Mouse (Mus musculus) kidney, embryonic 15.5 days (tissue): Measurements from ENCODE around the gene Nup107. TPM values are rescaled to one million over a fixed set of nuclear protein-coding genes. Genes with fewer than 3 reads are reported as not detected.

Experiments used
- ATAC-seq: fragments of 200-750 bp; cut with Nextera tagmentation; replicated peaks from 2 replicates; pipeline ENCODE4 v1.8.0; 2017; ENCODE audit warnings: moderate TSS enrichment; ENCODE audit not compliant: low FRiP score
- H3K27ac ChIP-seq: fragments of 300-500 bp; sonication (generic); 2 replicates; pipeline ENCODE4 v1.5.1; 2015; ENCODE audit warnings: mild to moderate bottlenecking, inconsistent platforms
- H3K27me3 ChIP-seq: fragments of 300-500 bp; sonication (generic); 2 replicates; pipeline ENCODE4 v1.6.1; 2015; ENCODE audit warnings: inconsistent platforms
- H3K36me3 ChIP-seq: fragments of 300-500 bp; sonication (generic); 2 replicates; pipeline ENCODE4 v1.6.1; 2015; ENCODE audit warnings: inconsistent platforms
- H3K4me1 ChIP-seq: fragments of 300-500 bp; sonication (generic); 2 replicates; pipeline ENCODE4 v1.6.1; 2015; ENCODE audit warnings: inconsistent platforms
- H3K4me2 ChIP-seq: fragments of 300-500 bp; sonication (generic); 2 replicates; pipeline ENCODE4 v1.6.1; 2015; ENCODE audit warnings: moderate library complexity, mild to moderate bottlenecking, inconsistent platforms
- H3K4me3 ChIP-seq: fragments of 300-500 bp; sonication (generic); replicated peaks from 2 replicates; pipeline ENCODE4 v1.5.1; 2015; ENCODE audit warnings: mild to moderate bottlenecking, inconsistent platforms
- H3K9ac ChIP-seq: fragments of 300-500 bp; sonication (generic); 2 replicates; pipeline ENCODE4 v1.6.1; 2015; ENCODE audit warnings: mild to moderate bottlenecking, inconsistent platforms
- H3K9me3 ChIP-seq: fragments of 300-500 bp; sonication (generic); replicated peaks from 2 replicates; pipeline ENCODE4 v1.6.1; 2016; ENCODE audit warnings: inconsistent platforms
- WGBS: fragments of 180-500 bp; shearing (Covaris S2); methylation state at CpG from one replicate; pipeline ENCODE4 v1.1.7; 2015; ENCODE audit warnings: mixed read lengths; 5-methylcytosine and 5-hydroxymethylcytosine counted together
- polyA plus RNA-seq: library from polyadenylated mRNA; unstranded; fragments of >200 nt; fragmentation: Nextera tagmentation; extraction: Ambion mirVana; gene quantifications from 2 replicates; pipeline ENCODE4 v1.2.1, GENCODE M21; 2015

The Nup107 gene
- polyA plus RNA-seq, 1 experiment from 2014 or later, result 65.3 TPM

- Histone ChIP-seq H3K9me3 (no peaks in the 10 kb centered on the region), H3K4me3 (no peak overlapping the region), H3K36me3 (peaks cover 92% of the 10 kb centered on the region), H3K27me3 (no peaks in the 10 kb centered on the region), H3K27ac (no peak overlapping the region), H3K4me1 (no peaks in the 10 kb centered on the region), H3K4me2 (no peak overlapping the region), H3K9ac (no peak overlapping the region)
- no peak for ATAC-seq
- 92% methylated on average over 5 of the region's 5 CpGs for WGBS
Measured at GRCm38 (mm10) chr10:117766896-117767160, 25.7 kb downstream of the Nup107 start.

GRCm38 (mm10) chr10:117766111-117766895 lies 26.2 kb downstream of the Nup107 start:
- no peaks in the 10 kb centered on the region for H3K27me3 ChIP-seq
- ATAC-seq, result no peak
- H3K36me3 ChIP-seq, result peaks cover 92% of the 10 kb centered on the region
- H3K4me2 ChIP-seq, result no peak overlapping the region
- no peaks in the 10 kb centered on the region for H3K9me3 ChIP-seq
- H3K9ac ChIP-seq, result no peak overlapping the region
- H3K27ac ChIP-seq, result no peak overlapping the region
- H3K4me3 ChIP-seq, result no peak overlapping the region
- H3K4me1 ChIP-seq, result no peaks in the 10 kb centered on the region
- WGBS, result 88% methylated on average over 16 of the region's 16 CpGs

- no peak overlapping the region for H3K4me2 ChIP-seq
- H3K9me3 ChIP-seq, result no peaks in the 10 kb centered on the region
- ATAC-seq, result no peak
- no peak overlapping the region for H3K27ac ChIP-seq
- WGBS, result 94% methylated on average over 11 of the region's 11 CpGs
- no peak overlapping the region for H3K4me3 ChIP-seq
- H3K36me3 ChIP-seq, result peaks cover 92% of the 10 kb centered on the region
- no peak overlapping the region for H3K9ac ChIP-seq
- H3K27me3 ChIP-seq, result no peaks in the 10 kb centered on the region
- no peaks in the 10 kb centered on the region for H3K4me1 ChIP-seq
Measured at GRCm38 (mm10) chr10:117765116-117765894, 27.2 kb downstream of the Nup107 start.

GRCm38 (mm10) chr10:117764598-117764997 lies 27.9 kb downstream of the Nup107 start:
- no peaks in the 10 kb centered on the region for H3K9me3 ChIP-seq
- H3K27ac ChIP-seq, result no peak overlapping the region
- no peak overlapping the region for H3K4me3 ChIP-seq
- no peak for ATAC-seq
- H3K9ac ChIP-seq, result no peak overlapping the region
- no peak overlapping the region for H3K4me2 ChIP-seq
- H3K36me3 ChIP-seq, result peaks cover 92% of the 10 kb centered on the region
- 87% methylated on average over 6 of the region's 6 CpGs for WGBS
- no peaks in the 10 kb centered on the region for H3K27me3 ChIP-seq
- H3K4me1 ChIP-seq, result no peaks in the 10 kb centered on the region

GRCm38 (mm10) chr10:117763588-117764190 lies 28.8 kb downstream of the Nup107 start:
- no peak for ATAC-seq
- no peaks in the 10 kb centered on the region for H3K9me3 ChIP-seq
- no peak overlapping the region for H3K9ac ChIP-seq
- WGBS, result 95% methylated on average over 16 of the region's 16 CpGs
- peaks cover 96% of the 10 kb centered on the region for H3K36me3 ChIP-seq
- no peak overlapping the region for H3K27ac ChIP-seq
- H3K4me1 ChIP-seq, result no peaks in the 10 kb centered on the region
- no peak overlapping the region for H3K4me2 ChIP-seq
- no peaks in the 10 kb centered on the region for H3K27me3 ChIP-seq
- no peak overlapping the region for H3K4me3 ChIP-seq

DNA sequence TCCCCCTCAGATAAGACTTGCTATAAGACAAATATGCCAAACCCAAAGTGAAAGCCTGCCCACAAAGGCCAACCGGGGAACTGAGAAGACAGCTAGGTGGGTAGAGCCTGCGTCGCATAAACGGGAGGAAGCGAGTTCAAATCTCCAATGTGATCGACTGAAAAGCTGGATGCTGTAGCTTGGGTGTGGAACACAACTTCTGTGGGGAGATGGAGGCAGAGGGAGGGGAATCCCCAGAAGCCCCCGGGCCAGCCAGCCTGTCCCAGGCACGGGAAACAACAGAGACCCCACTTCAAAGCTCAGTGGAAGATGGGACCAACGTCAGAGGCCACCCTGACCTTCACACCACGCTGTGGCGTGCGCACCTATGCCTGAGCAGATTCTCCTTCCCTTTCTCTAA lies 29.5 kb downstream of the Nup107 start:
- Histone ChIP-seq H3K9ac (no peak overlapping the region), H3K4me2 (no peak overlapping the region), H3K4me3 (no peak overlapping the region), H3K9me3 (no peaks in the 10 kb centered on the region), H3K4me1 (no peaks in the 10 kb centered on the region), H3K27me3 (no peaks in the 10 kb centered on the region), H3K27ac (no peak overlapping the region), H3K36me3 (peaks cover 96% of the 10 kb centered on the region)
- no peak for ATAC-seq
- 95% methylated on average over 12 of the region's 12 CpGs for WGBS

GRCm38 (mm10) chr10:117762281-117762830 lies 30.1 kb downstream of the Nup107 start:
- WGBS, result 86% methylated on average over 2 of the region's 2 CpGs
- ATAC-seq, result no peak

GRCm38 (mm10) chr10:117761551-117761950 lies 31.0 kb downstream of the Nup107 start:
- Histone ChIP-seq H3K4me2 (no peak overlapping the region), H3K4me1 (no peaks in the 10 kb centered on the region)

More at GRCm38 (mm10) chr10:117762281-117762830, 30.1 kb downstream of the Nup107 start:
- H3K4me2 ChIP-seq, result no peak overlapping the region
- no peak overlapping the region for H3K4me3 ChIP-seq
- H3K9me3 ChIP-seq, result no peaks in the 10 kb centered on the region
- no peak overlapping the region for H3K27ac ChIP-seq
- H3K4me1 ChIP-seq, result no peaks in the 10 kb centered on the region
- H3K27me3 ChIP-seq, result no peaks in the 10 kb centered on the region
- no peak overlapping the region for H3K9ac ChIP-seq
- H3K36me3 ChIP-seq, result peaks cover 96% of the 10 kb centered on the region

GRCm38 (mm10) chr10:117760831-117761335 lies 31.6 kb downstream of the Nup107 start:
- Histone ChIP-seq H3K4me3 (no peak overlapping the region), H3K36me3 (peaks cover 97% of the 10 kb centered on the region), H3K4me1 (no peaks in the 10 kb centered on the region), H3K27me3 (no peaks in the 10 kb centered on the region), H3K9ac (no peak overlapping the region), H3K9me3 (no peaks in the 10 kb centered on the region), H3K4me2 (no peak overlapping the region), H3K27ac (no peak overlapping the region)
- 92% methylated on average over 9 of the region's 9 CpGs for WGBS
- ATAC-seq, result no peak

More at GRCm38 (mm10) chr10:117761551-117761950, 31.0 kb downstream of the Nup107 start:
- no peak for ATAC-seq
- WGBS, result 93% methylated on average over 6 of the region's 6 CpGs
- no peak overlapping the region for H3K4me3 ChIP-seq
- H3K27ac ChIP-seq, result no peak overlapping the region
- no peaks in the 10 kb centered on the region for H3K9me3 ChIP-seq
- H3K36me3 ChIP-seq, result peaks cover 97% of the 10 kb centered on the region
- no peaks in the 10 kb centered on the region for H3K27me3 ChIP-seq
- no peak overlapping the region for H3K9ac ChIP-seq

- Histone ChIP-seq H3K9me3 (no peaks in the 10 kb centered on the region), H3K27me3 (no peaks in the 10 kb centered on the region), H3K4me1 (no peaks in the 10 kb centered on the region), H3K27ac (no peak overlapping the region), H3K4me2 (no peak overlapping the region), H3K4me3 (no peak overlapping the region), H3K36me3 (peaks cover 97% of the 10 kb centered on the region), H3K9ac (no peak overlapping the region)
- ATAC-seq, result no peak
- 93% methylated on average over 10 of the region's 10 CpGs for WGBS
Measured at GRCm38 (mm10) chr10:117759844-117760630, 32.5 kb downstream of the Nup107 start.
